Mouse (Mus musculus) myocyte (in vitro differentiated cells): ENCODE data around the gene Ptpn12.

Source experiments
- E2F4 ChIP-seq: IDR thresholded peaks from one replicate; pipeline ENCODE4 v1.6.1; 2011; ENCODE audit warnings: mild to moderate bottlenecking, control low read depth, moderate library complexity; ENCODE audit not compliant: insufficient read depth
- MAX ChIP-seq: IDR thresholded peaks from one replicate; pipeline ENCODE4 v1.6.1; 2011; ENCODE audit warnings: low read depth, mild to moderate bottlenecking, control low read depth
- MYOD1 ChIP-seq, 3 experiments: IDR thresholded peaks; one replicate each; pipeline ENCODE4 v1.6.1; 2011; ENCODE audit warnings: control low read depth in 2 of 3, low read depth in 2 of 3, mild to moderate bottlenecking in 2 of 3, moderate library complexity in 1 of 3; ENCODE audit not compliant: insufficient read length in 2 of 3, control insufficient read depth in 1 of 3
- POLR2A ChIP-seq: IDR thresholded peaks from one replicate; pipeline ENCODE4 v1.6.1; 2011; ENCODE audit warnings: low read depth, mild to moderate bottlenecking, control low read depth, moderate library complexity; ENCODE audit not compliant: insufficient read length
- POLR2AphosphoS2 ChIP-seq: IDR thresholded peaks from one replicate; pipeline ENCODE4 v1.6.1; 2011; ENCODE audit warnings: low read depth, control low read depth; ENCODE audit not compliant: insufficient read length
- REST ChIP-seq: IDR thresholded peaks from one replicate; pipeline ENCODE4 v1.6.1; 2011; ENCODE audit warnings: mild to moderate bottlenecking, control low read depth, moderate library complexity; ENCODE audit not compliant: insufficient read depth, insufficient read length
- TCF12 ChIP-seq: IDR thresholded peaks from one replicate; pipeline ENCODE4 v1.6.1; 2011; ENCODE audit warnings: mild to moderate bottlenecking, control low read depth; ENCODE audit not compliant: poor library complexity, insufficient read depth, severe bottlenecking
- USF1 ChIP-seq: IDR thresholded peaks from one replicate; pipeline ENCODE4 v1.6.1; 2011; ENCODE audit warnings: low read depth, mild to moderate bottlenecking, control low read depth, moderate library complexity

GRCm38 (mm10) chr5:20942523-20942922, 113.2 kb downstream of the Ptpn12 start:
- no peak for TF ChIP-seq POLR2A
- no peak for TF ChIP-seq POLR2AphosphoS2
- no peak for TF ChIP-seq E2F4
- no peak for TF ChIP-seq MAX
- no peak for TF ChIP-seq USF1
- TF ChIP-seq TCF12: no peak
- no peak for TF ChIP-seq REST
- TF ChIP-seq MYOD1 (IDR thresholded peaks at IDR 0.05; ENCODE audit: control insufficient read depth in 1 of 3, insufficient read length in 2 of 3, low read depth in 2 of 3): no peak
